Mouse (Mus musculus) myocyte (in vitro differentiated cells): ENCODE data around the gene Eftud2. TPM values are rescaled to one million over a fixed set of nuclear protein-coding genes. Genes with fewer than 3 reads are reported as not detected.

Experiments
- H3K27me3 ChIP-seq: one replicate; pipeline ENCODE4 v1.6.1; 2011; ENCODE audit not compliant: control insufficient read depth, insufficient read depth, insufficient read length
- H3K36me3 ChIP-seq: one replicate; pipeline ENCODE4 v1.6.1; 2011; ENCODE audit not compliant: control insufficient read depth, insufficient read depth
- H3K4me2 ChIP-seq: one replicate; pipeline ENCODE4 v1.6.1; 2011; ENCODE audit warnings: low read depth, control low read depth
- H3K4me3 ChIP-seq: one replicate; pipeline ENCODE4 v1.5.1; 2011; ENCODE audit warnings: mild to moderate bottlenecking, control low read depth, moderate library complexity
- H3K79me2 ChIP-seq: one replicate; pipeline ENCODE4 v1.6.1; 2011; ENCODE audit not compliant: control insufficient read depth, insufficient read depth
- H3ac ChIP-seq: one replicate; pipeline ENCODE4 v1.6.1; 2011; ENCODE audit not compliant: control insufficient read depth, insufficient read length
- CEBPB ChIP-seq: IDR thresholded peaks from 2 replicates; pipeline ENCODE4 v1.6.1; 2011; ENCODE audit warnings: mild to moderate bottlenecking, moderate library complexity; ENCODE audit not compliant: poor library complexity, insufficient read depth, severe bottlenecking
- E2F4 ChIP-seq: IDR thresholded peaks from one replicate; pipeline ENCODE4 v1.6.1; 2011; ENCODE audit warnings: mild to moderate bottlenecking, control low read depth, moderate library complexity; ENCODE audit not compliant: insufficient read depth
- MAX ChIP-seq: IDR thresholded peaks from one replicate; pipeline ENCODE4 v1.6.1; 2011; ENCODE audit warnings: low read depth, mild to moderate bottlenecking, control low read depth
- MYOD1 ChIP-seq, 3 experiments: IDR thresholded peaks; one replicate each; pipeline ENCODE4 v1.6.1; 2011; ENCODE audit warnings: control low read depth in 2 of 3, low read depth in 2 of 3, mild to moderate bottlenecking in 2 of 3, moderate library complexity in 1 of 3; ENCODE audit not compliant: insufficient read length in 2 of 3, control insufficient read depth in 1 of 3
- MYOG ChIP-seq, 3 experiments: IDR thresholded peaks; one replicate each; pipeline ENCODE4 v1.6.1; 2011; ENCODE audit warnings: control low read depth in 2 of 3, low read depth in 2 of 3, mild to moderate bottlenecking in 2 of 3; ENCODE audit not compliant: insufficient read length in 2 of 3, control insufficient read depth in 1 of 3, insufficient read depth in 1 of 3
- POLR2A ChIP-seq: IDR thresholded peaks from one replicate; pipeline ENCODE4 v1.6.1; 2011; ENCODE audit warnings: low read depth, mild to moderate bottlenecking, control low read depth, moderate library complexity; ENCODE audit not compliant: insufficient read length
- POLR2AphosphoS2 ChIP-seq: IDR thresholded peaks from one replicate; pipeline ENCODE4 v1.6.1; 2011; ENCODE audit warnings: low read depth, control low read depth; ENCODE audit not compliant: insufficient read length
- REST ChIP-seq: IDR thresholded peaks from one replicate; pipeline ENCODE4 v1.6.1; 2011; ENCODE audit warnings: mild to moderate bottlenecking, control low read depth, moderate library complexity; ENCODE audit not compliant: insufficient read depth, insufficient read length
- SRF ChIP-seq: IDR thresholded peaks from one replicate; pipeline ENCODE4 v1.6.1; 2011; ENCODE audit warnings: low read depth; ENCODE audit not compliant: control insufficient read depth, insufficient read length
- TCF12 ChIP-seq: IDR thresholded peaks from one replicate; pipeline ENCODE4 v1.6.1; 2011; ENCODE audit warnings: mild to moderate bottlenecking, control low read depth; ENCODE audit not compliant: poor library complexity, insufficient read depth, severe bottlenecking
- TCF3 ChIP-seq: IDR thresholded peaks from one replicate; pipeline ENCODE4 v1.6.1; 2011; ENCODE audit warnings: low read depth, control low read depth; ENCODE audit not compliant: insufficient read length
- USF1 ChIP-seq: IDR thresholded peaks from one replicate; pipeline ENCODE4 v1.6.1; 2011; ENCODE audit warnings: low read depth, mild to moderate bottlenecking, control low read depth, moderate library complexity
- polyA plus RNA-seq: library from polyadenylated mRNA; unstranded; fragments of >200 nt; fragmentation: generic; extraction: Trizol; gene quantifications from one replicate; pipeline ENCODE4 v1.2.1, GENCODE M21; 2012; ENCODE audit warnings: missing spikeins

Eftud2 gene
- polyA plus RNA-seq, 1 experiment = 104 TPM

DNA sequence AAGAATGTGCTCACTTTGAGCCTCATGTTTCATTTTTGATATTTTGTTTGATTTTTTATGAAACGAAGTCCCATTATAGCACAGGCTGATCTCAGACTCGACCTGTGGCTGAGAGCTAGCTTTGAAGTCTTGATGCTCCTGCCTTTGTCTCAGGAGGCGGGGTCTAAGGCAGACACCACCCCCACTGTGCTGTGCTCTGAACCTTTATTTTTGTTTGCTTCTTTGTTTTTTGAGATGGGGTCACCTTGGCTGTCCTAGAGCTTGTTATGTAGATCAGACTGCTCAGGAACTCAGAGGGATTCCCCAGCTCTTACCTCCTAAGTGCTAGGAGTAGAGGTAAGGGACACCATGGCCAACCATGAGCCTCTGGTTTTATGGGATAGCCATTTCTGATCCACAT is 60.4 kb downstream of the Eftud2 start:
- no peak overlapping the region for H3ac ChIP-seq
- H3K4me3 ChIP-seq = no peak overlapping the region
- peaks cover 26% of the 10 kb centered on the region for H3K79me2 ChIP-seq
- no peaks in the 10 kb centered on the region for H3K36me3 ChIP-seq
- H3K27me3 ChIP-seq = peaks cover 12% of the 10 kb centered on the region
- H3K4me2 ChIP-seq = no peak overlapping the region
- TF ChIP-seq REST (no peak), TCF3 (no peak), MYOD1 (IDR thresholded peaks at IDR 0.05; ENCODE audit: control insufficient read depth in 1 of 3, insufficient read length in 2 of 3, low read depth in 2 of 3) (no peak), USF1 (no peak), SRF (no peak), POLR2A (no peak), CEBPB (no peak), MYOG (IDR thresholded peaks at IDR 0.05; ENCODE audit: control insufficient read depth in 1 of 3, insufficient read depth in 1 of 3, insufficient read length in 2 of 3, low read depth in 2 of 3) (no peak), TCF12 (no peak), E2F4 (no peak), MAX (no peak), POLR2AphosphoS2 (no peak)

GRCm38 (mm10) chr11:102819783-102820385 is 60.9 kb downstream of the Eftud2 start:
- Histone ChIP-seq H3K4me2 (peak overlapping the region; percentile 91), H3ac (no peak overlapping the region), H3K27me3 (peaks cover 11% of the 10 kb centered on the region), H3K36me3 (no peaks in the 10 kb centered on the region), H3K4me3 (peak overlapping the region; percentile 41), H3K79me2 (peaks cover 31% of the 10 kb centered on the region)
- TF ChIP-seq MAX = no peak
- no peak for TF ChIP-seq TCF12
- no peak for TF ChIP-seq CEBPB
- no peak for TF ChIP-seq E2F4

GRCm38 (mm10) chr11:102819021-102819782 is 61.6 kb downstream of the Eftud2 start, which contains the start of gene Gjc1:
TSS of gene Gjc1 (minus strand) at chr11:102819700.
- H3ac ChIP-seq = peak within 1 kb of the TSS; percentile 50
- H3K4me3 ChIP-seq = peak within 1 kb of the TSS; percentile 41
- H3K27me3 ChIP-seq = peaks cover 11% of the 10 kb centered on the region
- H3K79me2 ChIP-seq = peaks cover 38% of the 10 kb centered on the region
- H3K36me3 ChIP-seq = no peaks in the 10 kb centered on the region
- H3K4me2 ChIP-seq = peak within 1 kb of the TSS; percentile 91
- peak in 1 of 3 experiments; percentile 7 for TF ChIP-seq MYOD1 (IDR thresholded peaks at IDR 0.05; ENCODE audit: control insufficient read depth in 1 of 3, insufficient read length in 2 of 3, low read depth in 2 of 3)
- peak; percentile 64 for TF ChIP-seq POLR2A
- peak; percentile 33 for TF ChIP-seq POLR2AphosphoS2
- no peak for TF ChIP-seq REST

- no peaks in the 10 kb centered on the region for H3K36me3 ChIP-seq
- H3K27me3 ChIP-seq = peaks cover 11% of the 10 kb centered on the region
- TF ChIP-seq E2F4 (no peak), TCF3 (no peak), POLR2A (no peak), USF1 (no peak), TCF12 (no peak), POLR2AphosphoS2 (no peak), MYOG (IDR thresholded peaks at IDR 0.05; ENCODE audit: control insufficient read depth in 1 of 3, insufficient read depth in 1 of 3, insufficient read length in 2 of 3, low read depth in 2 of 3) (no peak), SRF (no peak), REST (no peak), MYOD1 (IDR thresholded peaks at IDR 0.05; ENCODE audit: control insufficient read depth in 1 of 3, insufficient read length in 2 of 3, low read depth in 2 of 3) (no peak)
- peaks cover 47% of the 10 kb centered on the region for H3K79me2 ChIP-seq
- peak overlapping the region; percentile 50 for H3ac ChIP-seq
- H3K4me2 ChIP-seq = peak overlapping the region; percentile 86
- H3K4me3 ChIP-seq = peak overlapping the region; percentile 41
These were observed 62.4 kb downstream of the Eftud2 start for GRCm38 (mm10) chr11:102818121-102819020.
